Mouse (Mus musculus): Measurements from ENCODE around the gene Vmp1. TPM values are rescaled to one million over a fixed set of nuclear protein-coding genes. Genes with fewer than 3 reads are reported as not detected.
A peak's percentile ranks its signal among the peaks of the same experiment; 100 is the strongest.

The Vmp1 gene
- polyA plus RNA-seq, 1 experiment from 2014 or later: 145 TPM

- H3K4me2 ChIP-seq (replicated peaks; ENCODE audit: low read depth, low read length): no peak overlapping the region
- H3K4me3 ChIP-seq (ENCODE audit: low read depth, low read length): no peak overlapping the region
- no peaks in the 10 kb centered on the region for H3K9me3 ChIP-seq (ENCODE audit: control insufficient read depth, low read depth, low read length)
- 89% methylated on average over 3 of the region's 3 CpGs for WGBS
- H3K27me3 ChIP-seq (ENCODE audit: control insufficient read depth, insufficient read depth, low read length): no peaks in the 10 kb centered on the region
- H3K9ac ChIP-seq (replicated peaks; ENCODE audit: low read depth, low read length): no peak overlapping the region
- H3K27ac ChIP-seq (ENCODE audit: low read length): no peak overlapping the region
- H3K36me3 ChIP-seq (ENCODE audit: control insufficient read depth, insufficient read depth, low read length): peaks cover 13% of the 10 kb centered on the region
- no peak for ATAC-seq (ENCODE audit: insufficient number of reproducible peaks, insufficient read depth, low FRiP score, low read depth)
- no peaks in the 10 kb centered on the region for H3K4me1 ChIP-seq (ENCODE audit: control insufficient read depth, insufficient read depth, low read length)
These were observed 15.5 kb downstream of the Vmp1 start for GRCm38 (mm10) chr11:86668169-86668568.

- Histone ChIP-seq H3K4me3 (ENCODE audit: low read depth, low read length) (no peak overlapping the region), H3K9me3 (ENCODE audit: control insufficient read depth, low read depth, low read length) (no peaks in the 10 kb centered on the region), H3K36me3 (ENCODE audit: control insufficient read depth, insufficient read depth, low read length) (peaks cover 13% of the 10 kb centered on the region), H3K27ac (ENCODE audit: low read length) (no peak overlapping the region), H3K4me1 (ENCODE audit: control insufficient read depth, insufficient read depth, low read length) (no peaks in the 10 kb centered on the region), H3K27me3 (ENCODE audit: control insufficient read depth, insufficient read depth, low read length) (no peaks in the 10 kb centered on the region), H3K9ac (replicated peaks; ENCODE audit: low read depth, low read length) (no peak overlapping the region), H3K4me2 (replicated peaks; ENCODE audit: low read depth, low read length) (no peak overlapping the region)
- no peak for ATAC-seq (ENCODE audit: insufficient number of reproducible peaks, insufficient read depth, low FRiP score, low read depth)
- WGBS: 84% methylated on average over 2 of the region's 2 CpGs
These were observed 16.1 kb downstream of the Vmp1 start for GRCm38 (mm10) chr11:86667553-86667952.

GRCm38 (mm10) chr11:86664406-86664805, 19.2 kb downstream of the Vmp1 start:
- Histone ChIP-seq H3K9ac (replicated peaks; ENCODE audit: low read depth, low read length) (no peak overlapping the region), H3K27me3 (ENCODE audit: control insufficient read depth, insufficient read depth, low read length) (no peaks in the 10 kb centered on the region), H3K9me3 (ENCODE audit: control insufficient read depth, low read depth, low read length) (no peaks in the 10 kb centered on the region), H3K4me2 (replicated peaks; ENCODE audit: low read depth, low read length) (no peak overlapping the region), H3K4me3 (ENCODE audit: low read depth, low read length) (no peak overlapping the region), H3K36me3 (ENCODE audit: control insufficient read depth, insufficient read depth, low read length) (peaks cover 17% of the 10 kb centered on the region), H3K27ac (ENCODE audit: low read length) (no peak overlapping the region), H3K4me1 (ENCODE audit: control insufficient read depth, insufficient read depth, low read length) (no peaks in the 10 kb centered on the region)
- ATAC-seq (ENCODE audit: insufficient number of reproducible peaks, insufficient read depth, low FRiP score, low read depth): no peak
- WGBS: 90% methylated on average over 3 of the region's 3 CpGs

GRCm38 (mm10) chr11:86663977-86664376, 19.7 kb downstream of the Vmp1 start:
- H3K4me3 ChIP-seq (ENCODE audit: low read depth, low read length): no peak overlapping the region
- peaks cover 17% of the 10 kb centered on the region for H3K36me3 ChIP-seq (ENCODE audit: control insufficient read depth, insufficient read depth, low read length)
- H3K9ac ChIP-seq (replicated peaks; ENCODE audit: low read depth, low read length): no peak overlapping the region
- H3K9me3 ChIP-seq (ENCODE audit: control insufficient read depth, low read depth, low read length): no peaks in the 10 kb centered on the region
- ATAC-seq (ENCODE audit: insufficient number of reproducible peaks, insufficient read depth, low FRiP score, low read depth): no peak
- H3K27ac ChIP-seq (ENCODE audit: low read length): no peak overlapping the region
- no peaks in the 10 kb centered on the region for H3K4me1 ChIP-seq (ENCODE audit: control insufficient read depth, insufficient read depth, low read length)
- H3K27me3 ChIP-seq (ENCODE audit: control insufficient read depth, insufficient read depth, low read length): no peaks in the 10 kb centered on the region
- no peak overlapping the region for H3K4me2 ChIP-seq (replicated peaks; ENCODE audit: low read depth, low read length)

- no peak overlapping the region for H3K27ac ChIP-seq (ENCODE audit: low read length)
- H3K9ac ChIP-seq (replicated peaks; ENCODE audit: low read depth, low read length): no peak overlapping the region
- peaks cover 17% of the 10 kb centered on the region for H3K36me3 ChIP-seq (ENCODE audit: control insufficient read depth, insufficient read depth, low read length)
- H3K27me3 ChIP-seq (ENCODE audit: control insufficient read depth, insufficient read depth, low read length): no peaks in the 10 kb centered on the region
- H3K4me3 ChIP-seq (ENCODE audit: low read depth, low read length): no peak overlapping the region
- no peaks in the 10 kb centered on the region for H3K4me1 ChIP-seq (ENCODE audit: control insufficient read depth, insufficient read depth, low read length)
- 90% methylated on average over 8 of the region's 8 CpGs for WGBS
- no peaks in the 10 kb centered on the region for H3K9me3 ChIP-seq (ENCODE audit: control insufficient read depth, low read depth, low read length)
- H3K4me2 ChIP-seq (replicated peaks; ENCODE audit: low read depth, low read length): no peak overlapping the region
- peak; percentile 28; the same call in 1 of the 2 replicates for ATAC-seq (ENCODE audit: insufficient number of reproducible peaks, insufficient read depth, low FRiP score, low read depth)
These were observed 20.4 kb downstream of the Vmp1 start for GRCm38 (mm10) chr11:86662986-86663895.

GRCm38 (mm10) chr11:86657863-86658262, 25.8 kb downstream of the Vmp1 start:
- H3K4me1 ChIP-seq (ENCODE audit: control insufficient read depth, insufficient read depth, low read length): no peaks in the 10 kb centered on the region
- no peak overlapping the region for H3K4me3 ChIP-seq (ENCODE audit: low read depth, low read length)
- no peak overlapping the region for H3K9ac ChIP-seq (replicated peaks; ENCODE audit: low read depth, low read length)
- no peaks in the 10 kb centered on the region for H3K9me3 ChIP-seq (ENCODE audit: control insufficient read depth, low read depth, low read length)
- ATAC-seq (ENCODE audit: insufficient number of reproducible peaks, insufficient read depth, low FRiP score, low read depth): no peak
- H3K27ac ChIP-seq (ENCODE audit: low read length): no peak overlapping the region
- peaks cover 3% of the 10 kb centered on the region for H3K36me3 ChIP-seq (ENCODE audit: control insufficient read depth, insufficient read depth, low read length)
- no peak overlapping the region for H3K4me2 ChIP-seq (replicated peaks; ENCODE audit: low read depth, low read length)
- no peaks in the 10 kb centered on the region for H3K27me3 ChIP-seq (ENCODE audit: control insufficient read depth, insufficient read depth, low read length)

- Histone ChIP-seq H3K27ac (ENCODE audit: low read length) (no peak overlapping the region), H3K4me3 (ENCODE audit: low read depth, low read length) (no peak overlapping the region), H3K9me3 (ENCODE audit: control insufficient read depth, low read depth, low read length) (no peaks in the 10 kb centered on the region), H3K4me1 (ENCODE audit: control insufficient read depth, insufficient read depth, low read length) (no peaks in the 10 kb centered on the region), H3K27me3 (ENCODE audit: control insufficient read depth, insufficient read depth, low read length) (no peaks in the 10 kb centered on the region), H3K4me2 (replicated peaks; ENCODE audit: low read depth, low read length) (no peak overlapping the region), H3K9ac (replicated peaks; ENCODE audit: low read depth, low read length) (no peak overlapping the region), H3K36me3 (ENCODE audit: control insufficient read depth, insufficient read depth, low read length) (peaks cover 3% of the 10 kb centered on the region)
- no peak for ATAC-seq (ENCODE audit: insufficient number of reproducible peaks, insufficient read depth, low FRiP score, low read depth)
- WGBS: 77% methylated on average over 4 of the region's 4 CpGs
These were observed 26.6 kb downstream of the Vmp1 start for GRCm38 (mm10) chr11:86656849-86657567.

- Histone ChIP-seq H3K4me3 (ENCODE audit: low read depth, low read length) (no peak overlapping the region), H3K36me3 (ENCODE audit: control insufficient read depth, insufficient read depth, low read length) (no peaks in the 10 kb centered on the region; the same call in none of the 2 replicates), H3K9me3 (ENCODE audit: control insufficient read depth, low read depth, low read length) (no peaks in the 10 kb centered on the region), H3K27ac (ENCODE audit: low read length) (no peak overlapping the region), H3K9ac (replicated peaks; ENCODE audit: low read depth, low read length) (no peak overlapping the region), H3K4me1 (ENCODE audit: control insufficient read depth, insufficient read depth, low read length) (no peaks in the 10 kb centered on the region), H3K27me3 (ENCODE audit: control insufficient read depth, insufficient read depth, low read length) (no peaks in the 10 kb centered on the region), H3K4me2 (replicated peaks; ENCODE audit: low read depth, low read length) (no peak overlapping the region)
- ATAC-seq (ENCODE audit: insufficient number of reproducible peaks, insufficient read depth, low FRiP score, low read depth): no peak
- WGBS: 14% methylated on average over 1 of the region's 1 CpGs
These were observed 28.0 kb downstream of the Vmp1 start for GRCm38 (mm10) chr11:86655671-86656070.
